20 mouse cellular contexts compared by ENCODE assay signal in the genomic region with DNA sequence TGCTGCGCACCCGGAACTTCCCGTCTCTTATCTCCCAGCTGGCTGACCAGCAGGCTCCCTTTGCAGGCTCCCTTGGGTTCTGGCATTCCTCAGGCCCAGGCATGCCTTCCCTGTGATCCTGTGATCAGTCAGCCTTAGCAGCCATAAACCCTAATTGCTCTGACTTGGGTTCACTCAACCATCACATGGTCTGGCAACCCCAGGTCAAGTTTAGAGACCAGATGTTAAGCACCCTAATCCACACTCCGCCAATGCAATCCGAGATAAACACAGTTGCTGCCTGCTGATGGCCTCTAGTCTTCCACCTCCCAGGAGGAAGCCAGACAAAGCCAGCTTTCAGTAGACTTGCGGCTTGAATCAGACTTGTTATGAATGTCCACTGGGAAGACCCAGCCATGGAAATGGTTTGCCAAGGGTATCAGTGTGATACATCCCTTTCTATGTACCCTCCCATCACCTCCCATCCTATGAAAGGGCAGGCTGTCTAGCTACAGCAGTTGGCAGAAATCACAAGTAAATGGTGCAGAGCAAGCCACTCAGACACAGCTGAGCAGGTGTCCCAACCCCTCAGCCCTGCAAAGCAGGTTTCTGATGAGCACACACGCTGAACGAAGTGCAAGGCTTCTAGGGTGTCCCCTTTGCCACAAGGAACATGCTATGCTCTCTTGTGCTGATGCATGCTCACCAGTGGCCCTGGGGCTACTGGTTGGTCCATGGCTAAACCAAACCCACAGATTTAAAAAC. TPM values are rescaled to one million over a fixed set of nuclear protein-coding genes. Genes with fewer than 3 reads are reported as not detected.
DNase-seq lines count a peak whose midpoint lies in the region; ATAC-seq and TF ChIP-seq lines count a peak whose summit lies in the region.
"Had no signal": no experiment of that assay in that cellular context is flagged by ENCODE, and none has a peak within 500 bp of the region (broad histone marks: within the 10 kb centered on the region; RNA-seq: fewer than 3 reads in every experiment).

No protein-coding gene starts in this region.

- DNase-seq in urinary bladder, postnatal 14 days (ENCODE audit: low spot score) = peak; percentile 55
- no peak for DNase-seq in urinary bladder, postnatal 10 days (ENCODE audit: low spot score)
- peak; percentile 84 for DNase-seq in kidney, adult 2 months
- peak; percentile 63 to 82 for DNase-seq in kidney, postnatal 25 days
- DNase-seq in thymus, postnatal 14 days = no peak
- DNase-seq in cerebellum, adult 11 months = no peak
- DNase-seq: adrenal gland, postnatal 25 days; forebrain, postnatal 0 days; gastrocnemius, postnatal 10 days; heart, postnatal 4 days; left cerebral cortex, postnatal 4 days; lung, postnatal 10 days; right cerebral cortex, adult 18-20 months; spleen, adult 18-20 months; thymus, postnatal 25 days had no signal

- no peaks in the 10 kb centered on the region for H3K27me3 ChIP-seq in kidney, adult 2 months (replicated peaks; ENCODE audit: control insufficient read depth, insufficient read depth, low read length)
- H3K27me3 ChIP-seq: liver, embryonic 15.5 days; stomach, embryonic 15.5 days had no signal

- H3K4me1 ChIP-seq in kidney, adult 2 months (ENCODE audit: control insufficient read depth, insufficient read depth, low read length) = peaks cover 12% of the 10 kb centered on the region
- H3K4me1 ChIP-seq: liver, embryonic 15.5 days; stomach, embryonic 15.5 days had no signal

- H3K4me3 ChIP-seq in kidney, adult 2 months (ENCODE audit: insufficient read depth, low read depth, low read length) = no peak overlapping the region
- H3K4me3 ChIP-seq: erythroblast, embryonic 14.5 days; liver, embryonic 15.5 days; stomach, embryonic 15.5 days had no signal

- no peak for TF ChIP-seq POLR2A in kidney, adult 2 months (IDR thresholded peaks at IDR 0.05; ENCODE audit: low read depth, low read length)

- H3K27ac ChIP-seq in kidney, adult 2 months (ENCODE audit: insufficient read depth, low read depth, low read length) = peak overlapping the region; percentile 42; the same call in 1 of the 2 replicates
- H3K27ac ChIP-seq: liver, embryonic 15.5 days; stomach, embryonic 15.5 days had no signal

- 30% methylated on average over 8 of the region's 8 CpGs for WGBS in kidney, adult 2 months

- ATAC-seq in megakaryocyte, adult 5-6 weeks (ENCODE audit: poor library complexity, severe bottlenecking) = no peak
- ATAC-seq: CD4-positive, CD25-positive, alpha-beta regulatory T cell, adult 4 months; forebrain, postnatal 0 days had no signal

- H3K36me3 ChIP-seq in kidney, adult 2 months (ENCODE audit: control insufficient read depth, insufficient read depth, low read length) = no peaks in the 10 kb centered on the region
- H3K36me3 ChIP-seq: liver, embryonic 15.5 days had no signal

- no peak for TF ChIP-seq CTCF in kidney, adult 2 months (conservative IDR thresholded peaks at IDR 0.05; ENCODE audit: insufficient read depth, insufficient read length, low read depth, low read length)

RNA-seq across cellular contexts. Expression of gene Tbc1d7, which starts 24.6 kb away (rescaled TPM):
- polyA plus RNA-seq in kidney, adult 2 months (2012; rRNA removed) = 26.3 and 33.7 TPM in 2 replicates
- total RNA-seq in megakaryocyte, adult 5-6 weeks (2015) = 6.7 and 10.6 TPM in 2 replicates
- total RNA-seq in megakaryocyte, adult 5-6 weeks (2017) = 3.4 and 4.9 TPM in 2 replicates

Comparison
In these comparisons a context has a peak if more than half of its experiments do, and no peak if none do; other contexts are left out.
1. DNase-seq: peak in urinary bladder, postnatal 14 days (single experiment), kidney, adult 2 months (single experiment) and kidney, postnatal 25 days (2 of 2); none in urinary bladder, postnatal 10 days (single experiment), thymus, postnatal 14 days (single experiment) and cerebellum, adult 11 months (single experiment).